Mouse (Mus musculus) lung, adult 18-20 months (tissue): ENCODE measurements around the gene Olfr397.

ENCODE experiments used
- DNase-seq, 2 experiments: peaks; one replicate each; pipeline ENCODE4 v3.0.0; 2022; ENCODE audit warnings: mixed read lengths in 2 of 2

Gene Olfr397

GRCm38 (mm10) chr11:73960517-73960916 lies at the start of gene Olfr397:
Olfr397 (plus strand) TSS chr11:73960817.
- DNase-seq = no peak

- no peak for DNase-seq
Observed at GRCm38 (mm10) chr11:73936377-73936776, 24.2 kb upstream of the Olfr397 start, which contains the start of gene Olfr23. Olfr23 (plus strand) TSS chr11:73936677.

GRCm38 (mm10) chr11:73990307-73990706 lies 29.7 kb downstream of the Olfr397 start, which contains the start of gene Olfr398:
Olfr398 (minus strand) TSS chr11:73990407.
- no peak for DNase-seq

GRCm38 (mm10) chr11:73993115-73993514 lies 32.5 kb downstream of the Olfr397 start:
- DNase-seq = no peak
